ENCODE assay signal across 20 mouse cellular contexts in the genomic region with DNA sequence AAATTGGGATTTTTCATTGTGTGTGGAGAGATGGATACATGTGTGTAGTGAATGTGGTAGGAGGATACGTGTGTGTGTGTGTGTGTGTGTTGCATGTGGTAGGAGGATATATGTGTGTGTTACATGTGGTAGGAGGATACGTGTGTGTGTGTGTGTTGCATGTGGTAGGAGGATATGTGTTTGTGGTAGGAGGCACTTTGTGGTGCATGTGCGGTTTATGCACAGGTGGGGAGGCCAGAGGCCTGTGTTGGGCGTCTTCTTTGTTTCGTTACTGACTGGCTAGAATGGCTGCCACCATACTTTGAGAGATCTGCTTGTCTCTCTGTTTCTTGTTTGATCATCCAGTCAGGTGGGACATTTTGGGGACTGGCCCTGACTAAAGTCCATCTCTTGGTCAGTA. TPM values are rescaled to one million over a fixed set of nuclear protein-coding genes. Genes with fewer than 3 reads are reported as not detected.
DNase-seq lines count a peak whose midpoint lies in the region; TF ChIP-seq lines count a peak whose summit lies in the region.
"Had no signal": no experiment of that assay in that cellular context is flagged by ENCODE, and none has a peak within 500 bp of the region (broad histone marks: within the 10 kb centered on the region; RNA-seq: fewer than 3 reads in every experiment).

No protein-coding gene starts in this region.

- no peak for TF ChIP-seq POLR2A in thymus, adult 2 months (IDR thresholded peaks at IDR 0.05; ENCODE audit: control insufficient read depth, extremely low read depth, insufficient read depth, low read length, poor library complexity)

- no peak for TF ChIP-seq CTCF in thymus, adult 2 months (IDR thresholded peaks at IDR 0.05; ENCODE audit: borderline replicate concordance, control insufficient read depth, extremely low read depth, insufficient read depth, low read length, poor library complexity)

- H3K4me3 ChIP-seq in thymus, adult 2 months (ENCODE audit: control insufficient read depth, insufficient read depth, low read length) = no peak overlapping the region
- H3K4me3 ChIP-seq: embryonic facial prominence, embryonic 13.5 days; forebrain, embryonic 12.5 days; heart, embryonic 15.5 days; hindbrain, embryonic 10.5 days had no signal

- peak; percentile 54 for DNase-seq in CD4-positive helper T cell, adult 2 months (ENCODE audit: low read depth, low spot score)
- peak; percentile 14 to 33 for DNase-seq in CD8-positive naive resting alpha-beta T cell, adult 2 months (ENCODE audit: low read depth in 2 of 2, low spot score in 2 of 2)
- peak; percentile 55 for DNase-seq in thymus, adult 2 months
- DNase-seq in thymus, postnatal 25 days = peak; percentile 50
- no peak for DNase-seq in lung, postnatal 10 days
- no peak for DNase-seq in kidney, postnatal 4 days
- no peak for DNase-seq in cerebellum, postnatal 36 days
- DNase-seq in embryo, embryonic 10.5 days (ENCODE audit: low spot score) = no peak
- DNase-seq: adrenal gland, adult 2 months; adrenal gland, postnatal 25 days; cerebellum, adult 18-20 months; cerebellum, postnatal 10 days; gastrocnemius, postnatal 36 days; heart, adult 18-20 months; heart, postnatal 14 days had no signal

- H3K36me3 ChIP-seq in thymus, adult 2 months (ENCODE audit: control insufficient read depth, insufficient read depth, low read length) = no peaks in the 10 kb centered on the region
- H3K36me3 ChIP-seq: forebrain, embryonic 12.5 days; heart, embryonic 15.5 days; hindbrain, embryonic 10.5 days had no signal

- 20% methylated on average over 5 of the region's 5 CpGs for WGBS in thymus, adult 2 months

- H3K27me3 ChIP-seq in thymus, adult 2 months (ENCODE audit: control insufficient read depth, insufficient read depth, low read length) = no peaks in the 10 kb centered on the region
- H3K27me3 ChIP-seq: embryonic facial prominence, embryonic 13.5 days; forebrain, embryonic 12.5 days; heart, embryonic 15.5 days had no signal

- peaks cover 54% of the 10 kb centered on the region for H3K4me1 ChIP-seq in thymus, adult 2 months (replicated peaks; ENCODE audit: control insufficient read depth, insufficient read depth, low read length)

- no peak overlapping the region for H3K27ac ChIP-seq in thymus, adult 2 months (ENCODE audit: control insufficient read depth, insufficient read depth, low read length)
- H3K27ac ChIP-seq: embryonic facial prominence, embryonic 13.5 days; forebrain, embryonic 12.5 days; heart, embryonic 15.5 days; hindbrain, embryonic 10.5 days; hindbrain, embryonic 14.5 days had no signal

RNA-seq across cellular contexts. Expression of gene Dirc2, which starts 27.5 kb away (rescaled TPM):
- polyA plus RNA-seq in thymus, adult 2 months (2012; rRNA removed) = 39.6 and 43.2 TPM in 2 replicates

RNA-seq across cellular contexts. Expression of gene Hspbap1, which starts 28.6 kb away (rescaled TPM):
- 12.9 and 16.0 TPM in 2 replicates for polyA plus RNA-seq in thymus, adult 2 months (2012; rRNA removed)

Comparison
In these comparisons a context has a peak if more than half of its experiments do, and no peak if none do; other contexts are left out.
1. DNase-seq: peak in CD4-positive helper T cell, adult 2 months (single experiment), CD8-positive naive resting alpha-beta T cell, adult 2 months (2 of 2), thymus, adult 2 months (single experiment) and thymus, postnatal 25 days (single experiment); none in lung, postnatal 10 days (single experiment), kidney, postnatal 4 days (0 of 2), cerebellum, postnatal 36 days (0 of 2) and embryo, embryonic 10.5 days (single experiment).